Mouse (Mus musculus): ENCODE measurements around the gene Iqce.
"Not testable (repeated sequence)": the region's sequence is repeated elsewhere in the genome, so short reads cannot be mapped to it uniquely, and the experiment has no call there.

Gene Iqce

DNA sequence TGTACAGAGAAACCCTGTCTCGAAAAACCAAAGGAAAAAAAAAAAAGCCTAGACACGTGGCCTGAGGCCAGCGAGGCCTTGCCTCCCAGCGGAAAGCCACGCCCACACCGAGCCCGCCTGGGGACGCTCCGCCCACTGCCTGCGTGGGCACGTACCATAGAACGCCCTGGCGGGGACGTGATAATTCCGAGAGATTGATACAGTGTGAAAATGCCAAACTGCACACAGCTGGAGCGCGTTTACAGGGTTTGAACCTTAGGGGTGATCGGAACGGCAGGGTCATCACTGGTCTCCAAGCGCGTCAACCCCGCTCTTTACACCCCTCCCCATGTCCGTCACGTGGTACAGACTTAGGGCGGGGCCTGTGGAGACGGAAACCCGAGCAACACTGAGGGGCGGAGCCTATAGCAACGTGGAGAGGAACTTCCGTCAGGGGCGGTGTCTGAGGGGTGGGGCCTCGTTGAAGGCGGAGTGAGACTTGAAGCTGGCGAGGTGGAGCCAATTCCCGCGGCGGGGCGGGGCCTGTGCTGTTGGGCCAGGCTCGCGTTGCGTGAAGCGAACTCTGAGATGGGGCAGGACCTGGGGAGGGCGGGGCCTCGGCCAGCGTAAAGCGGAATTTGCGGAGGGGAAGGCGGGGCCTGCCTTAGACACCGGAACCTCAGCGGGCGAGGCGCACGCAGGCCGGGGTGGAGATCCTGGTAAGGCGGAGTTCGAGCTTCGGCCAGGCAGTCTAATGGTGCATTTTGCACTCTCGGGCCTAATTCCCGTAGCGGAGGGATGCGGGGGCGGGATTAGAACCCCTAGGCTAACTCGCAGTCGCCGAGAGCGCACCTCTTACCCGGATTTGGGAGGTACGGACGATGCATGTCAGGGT lies 2.4 kb upstream of the Iqce start, which contains the start of gene Brat1:
Brat1 (plus strand) TSS at position 634 of the 874 bp plus-strand sequence.
- peak; percentile 100 for DNase-seq

DNA sequence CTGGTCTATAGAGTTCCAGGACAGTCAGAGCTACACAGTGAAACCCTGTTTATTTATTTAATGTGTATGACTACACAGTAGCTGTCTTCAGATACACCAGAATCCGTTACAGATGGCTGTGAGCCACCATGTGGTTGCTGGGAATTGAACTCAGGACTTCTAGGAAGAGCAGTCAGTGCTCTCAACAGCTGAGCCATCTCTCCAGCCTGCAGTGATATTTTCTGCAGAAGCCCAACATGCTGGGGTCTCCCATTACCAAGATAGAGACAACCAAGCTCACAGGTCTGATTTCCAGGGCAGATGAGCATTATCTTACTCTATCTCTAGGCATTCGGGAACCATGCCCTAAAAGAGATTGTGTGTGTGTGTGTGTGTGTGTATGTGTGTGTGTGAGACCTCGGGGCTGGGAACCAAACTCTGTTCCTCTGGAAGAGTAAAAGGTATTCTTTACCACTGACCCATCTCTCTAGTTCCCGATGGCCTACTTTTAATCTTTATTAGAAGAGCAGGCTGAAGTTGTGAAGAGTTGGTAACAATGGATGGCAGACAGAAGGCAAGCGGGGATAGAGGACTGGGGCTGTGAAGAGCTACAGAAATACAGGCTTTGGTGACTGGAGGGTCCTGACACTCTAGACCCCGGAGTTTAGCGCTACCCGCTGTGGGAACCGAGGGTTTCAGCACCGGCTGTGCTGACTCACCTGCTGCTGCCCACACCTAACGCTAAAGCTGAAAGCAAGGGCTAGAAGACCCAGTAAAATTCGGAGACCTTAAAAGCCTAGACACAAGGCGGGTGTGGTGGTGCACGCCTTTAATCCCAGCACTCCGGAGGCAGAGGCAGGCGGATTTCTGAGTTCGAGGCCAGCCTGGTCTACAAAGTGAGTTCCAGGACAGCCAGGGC lies 1.6 kb upstream of the Iqce start:
- DNase-seq, result no peak

DNA sequence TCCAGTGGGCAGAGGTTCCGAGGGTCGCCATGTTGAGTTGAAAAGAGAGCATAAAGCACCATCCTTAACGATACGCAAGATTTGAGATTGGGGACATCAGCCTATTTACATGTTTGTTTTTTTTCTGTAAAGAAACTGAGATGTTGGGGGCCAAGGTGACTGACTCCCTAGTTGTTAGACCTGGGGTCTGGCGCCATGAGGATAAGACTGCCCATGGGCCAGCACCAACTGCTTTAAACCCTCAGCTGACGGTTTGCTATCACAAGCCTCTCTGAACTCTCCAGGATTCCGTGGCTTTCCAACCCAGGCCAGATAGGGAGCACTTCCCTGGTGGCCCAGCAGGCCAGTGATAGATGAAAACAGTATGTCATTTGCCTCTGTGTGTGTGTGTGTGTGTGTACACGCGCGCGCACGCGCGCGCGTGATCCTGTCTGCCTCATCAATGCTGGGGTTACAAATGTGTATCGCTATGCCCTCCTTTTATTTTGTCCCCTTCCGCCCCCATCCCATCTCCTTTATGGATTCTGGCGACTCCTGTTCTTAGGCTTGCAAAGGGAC lies 519 bp upstream of the Iqce start:
- peak; percentile 17 for DNase-seq

DNA sequence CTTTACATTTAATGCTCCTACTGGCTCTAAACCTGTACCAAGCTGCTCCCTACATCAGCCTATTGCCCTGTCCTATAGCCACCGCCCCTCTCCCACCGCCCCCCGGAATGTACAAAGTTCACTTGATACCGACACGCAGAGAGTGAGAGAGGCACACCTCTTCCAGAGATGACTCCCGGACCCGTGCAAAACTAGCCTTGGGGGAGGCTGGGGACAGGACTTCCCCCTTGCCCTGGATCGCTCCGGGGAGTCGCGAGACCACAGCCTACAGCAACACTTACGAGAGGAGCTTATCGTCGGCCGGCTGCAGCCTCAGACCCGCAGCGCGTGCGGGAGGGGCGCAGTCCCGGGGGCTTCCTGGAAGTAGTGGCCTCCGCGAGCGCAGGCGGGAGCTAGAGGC lies 517 bp downstream of the Iqce start:
- DNase-seq, result peak; percentile 64

DNA sequence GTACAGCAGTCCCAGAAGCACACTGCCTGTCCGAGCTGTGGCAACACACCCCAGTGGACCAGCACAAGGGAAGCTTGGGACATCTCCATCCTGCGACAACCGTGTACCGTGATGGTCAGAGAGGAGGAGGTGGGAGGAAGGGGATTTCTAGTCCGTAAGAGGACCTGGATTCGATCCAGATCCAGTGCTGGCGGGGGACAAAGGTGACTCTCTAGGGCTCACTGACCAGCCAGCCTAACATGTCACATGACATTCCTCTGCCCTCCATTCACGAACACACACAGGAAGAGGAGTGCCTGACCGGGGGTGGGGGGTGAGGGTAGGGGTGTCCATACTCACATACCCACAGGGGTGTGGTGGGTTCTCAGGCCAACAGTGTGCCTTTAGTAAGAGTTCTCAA lies 2.4 kb downstream of the Iqce start:
- peak; percentile 24 for DNase-seq

DNA sequence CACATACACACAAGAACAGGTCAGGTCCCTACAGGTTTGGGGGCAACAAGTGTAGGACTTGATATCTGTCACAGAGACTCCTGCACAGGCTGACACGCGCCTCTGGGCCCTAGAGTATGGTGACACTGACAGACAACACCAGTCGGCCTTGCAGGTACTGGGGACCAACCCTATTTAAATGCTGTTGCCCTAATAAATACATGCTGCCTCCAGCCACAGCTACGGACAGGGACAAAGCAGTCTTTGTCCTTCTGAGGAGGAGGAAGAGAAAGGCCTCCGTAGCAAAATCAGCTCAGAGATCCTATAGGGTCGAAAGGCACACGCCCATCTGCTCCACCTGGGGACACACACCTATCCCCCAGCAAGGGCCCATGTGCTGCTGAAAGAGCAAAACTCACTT lies 6.2 kb downstream of the Iqce start:
- no peak for DNase-seq

DNA sequence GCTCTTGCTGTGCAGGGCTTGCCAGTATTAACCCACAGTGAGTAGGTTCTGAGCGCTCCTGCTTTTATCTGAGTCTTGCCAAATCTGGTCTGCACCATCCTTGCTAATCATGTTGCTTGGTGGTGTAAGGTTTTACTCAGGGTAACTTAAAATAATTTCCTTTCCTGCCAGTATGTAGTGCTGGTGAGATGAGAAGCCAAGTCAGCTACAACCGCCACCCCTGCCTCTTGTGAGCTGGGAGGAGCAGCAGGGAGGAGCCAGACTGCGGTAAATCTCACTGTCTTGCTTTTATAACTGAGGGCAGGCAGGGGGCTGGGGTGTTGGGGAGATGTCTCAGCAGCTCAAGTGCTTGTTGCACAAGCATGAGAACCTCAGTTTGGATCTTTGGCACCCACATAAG lies 13.7 kb downstream of the Iqce start:
- no peak for DNase-seq

DNA sequence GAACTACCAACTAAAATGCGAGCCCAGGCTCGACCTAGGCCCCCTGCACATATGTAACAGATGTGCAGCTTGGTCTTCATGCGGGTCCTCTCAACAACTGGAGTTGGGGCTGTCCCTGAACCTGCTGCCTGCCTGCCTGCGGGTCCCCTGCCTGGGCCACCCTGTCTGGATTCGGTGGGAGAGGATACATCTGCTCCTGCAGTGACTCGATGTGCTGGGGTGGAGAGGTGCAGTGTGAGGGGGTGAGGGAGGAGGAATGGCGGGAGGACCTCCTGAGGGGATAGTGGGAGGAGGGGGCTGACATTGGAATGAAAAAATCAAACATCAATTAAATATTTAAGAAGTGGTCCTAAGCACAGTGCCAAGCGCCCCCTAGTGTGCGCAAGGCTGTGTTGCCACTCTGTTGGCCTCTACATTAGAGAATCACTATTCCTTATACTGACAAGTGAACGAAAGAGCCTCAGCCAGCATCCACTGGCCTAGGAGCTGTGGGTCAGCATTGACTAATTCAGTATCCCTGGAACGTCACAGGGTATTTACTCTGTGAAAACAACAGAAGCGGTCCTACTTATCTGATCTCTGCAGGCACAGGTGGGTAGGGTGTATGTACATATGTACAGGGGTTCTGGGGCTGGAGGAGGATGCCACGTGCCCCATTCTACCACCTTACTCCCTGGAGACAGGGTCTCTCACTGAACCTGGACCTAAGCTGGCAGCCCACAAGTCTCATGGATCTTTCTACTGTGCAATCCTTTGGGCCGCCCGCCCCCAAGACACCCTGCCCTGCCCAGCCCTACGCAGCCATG lies 17.6 kb downstream of the Iqce start:
- DNase-seq, result peak; percentile 46

DNA sequence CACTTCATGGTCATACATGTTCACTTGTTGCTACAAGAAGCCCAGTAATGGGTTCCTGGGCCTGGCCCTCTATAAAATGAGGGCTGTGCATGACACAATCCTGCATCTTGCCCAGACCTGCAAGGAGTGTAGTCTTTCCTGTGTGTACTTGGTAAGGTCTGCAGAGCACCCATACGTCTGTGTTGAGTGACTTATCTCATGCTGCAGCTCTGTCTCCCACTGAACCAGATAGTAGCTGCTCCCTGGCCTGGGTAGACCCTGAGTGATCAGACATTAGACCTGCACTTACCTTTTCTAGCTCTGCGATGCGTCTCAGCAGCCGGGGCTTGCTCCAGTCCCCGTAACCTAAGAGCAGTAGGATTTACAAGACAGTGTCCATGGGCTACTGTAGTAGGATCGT lies 20.1 kb downstream of the Iqce start:
- peak; percentile 28 for DNase-seq

DNA sequence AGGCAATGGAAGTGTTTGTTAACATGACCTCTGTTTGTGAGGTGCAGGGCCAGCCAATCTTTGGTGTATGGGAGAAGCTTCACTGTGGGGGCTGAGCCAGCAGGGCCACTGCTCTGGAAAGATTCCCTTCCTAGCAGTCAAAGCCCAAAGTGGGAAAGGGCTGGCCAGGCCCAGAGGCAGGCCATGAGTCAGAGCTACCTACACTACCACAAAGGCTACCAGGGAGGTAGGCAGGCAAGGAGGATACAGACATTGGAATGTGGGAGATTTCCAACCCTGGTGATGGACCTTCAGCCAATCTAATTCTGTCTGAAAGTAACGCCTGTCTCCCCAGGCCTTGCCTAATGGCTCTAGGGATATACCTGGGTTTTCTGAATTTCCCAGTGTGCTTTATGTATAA lies 21.2 kb downstream of the Iqce start:
- no peak for DNase-seq

DNA sequence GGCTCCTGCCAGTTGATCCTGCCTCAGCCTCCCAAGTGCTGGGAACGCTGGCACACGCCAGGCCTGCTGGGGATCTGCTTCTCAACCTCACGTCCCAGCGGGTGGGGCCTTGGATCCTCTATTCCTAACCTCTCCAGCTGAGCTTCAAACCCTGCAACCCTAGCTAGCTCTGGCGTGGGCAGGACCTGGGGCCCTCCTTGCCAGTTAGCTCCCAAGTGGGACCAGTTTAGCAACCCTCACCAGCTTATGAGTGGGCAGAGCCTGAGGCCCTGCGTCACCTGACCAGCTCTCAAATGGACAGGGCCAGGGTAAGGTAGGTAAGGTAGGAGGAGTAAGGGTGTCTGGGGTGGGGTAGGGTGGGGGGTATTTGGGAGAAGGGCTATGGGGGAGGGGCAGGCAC lies 22.1 kb downstream of the Iqce start:
- no peak for DNase-seq

DNA sequence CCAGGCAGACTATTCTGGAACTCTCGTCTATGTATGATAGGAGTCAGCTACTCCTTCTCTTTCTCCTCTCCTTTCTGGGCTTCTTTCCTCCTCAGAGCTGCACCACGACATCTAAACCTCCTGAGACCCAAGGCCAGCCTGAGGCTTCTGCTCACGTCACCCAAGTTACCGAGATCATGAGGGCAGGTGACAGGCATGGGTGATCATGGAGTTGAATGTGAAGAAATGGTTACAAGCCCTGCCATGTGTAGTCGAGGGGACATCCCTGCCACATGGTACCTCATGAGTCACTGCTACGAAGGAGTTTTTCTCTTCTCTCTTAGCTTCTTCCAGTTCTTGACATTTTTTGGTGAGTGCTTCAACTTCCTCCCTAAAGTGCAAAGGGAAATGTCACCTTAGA lies 25.0 kb downstream of the Iqce start:
- DNase-seq, result no peak

DNA sequence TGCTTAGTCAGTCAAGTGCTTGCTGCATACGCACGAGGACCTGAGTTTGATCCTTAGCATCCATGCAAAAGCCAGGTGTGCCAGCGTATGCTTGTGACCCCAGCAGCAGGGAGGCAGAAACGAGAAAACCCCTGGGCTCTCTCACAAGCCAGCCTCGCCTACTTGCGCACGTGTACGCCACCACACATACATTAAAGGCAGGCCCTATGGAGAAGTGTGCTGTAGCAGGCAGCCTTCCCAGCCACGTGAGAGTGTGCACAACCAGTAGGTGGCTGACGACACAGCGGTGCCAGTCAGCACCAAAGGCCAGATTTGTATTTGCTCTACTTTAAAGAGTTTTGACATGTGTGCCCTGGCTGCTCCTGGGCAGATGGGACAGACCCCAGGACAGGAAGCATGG lies 26.5 kb downstream of the Iqce start:
- no peak for DNase-seq

DNA sequence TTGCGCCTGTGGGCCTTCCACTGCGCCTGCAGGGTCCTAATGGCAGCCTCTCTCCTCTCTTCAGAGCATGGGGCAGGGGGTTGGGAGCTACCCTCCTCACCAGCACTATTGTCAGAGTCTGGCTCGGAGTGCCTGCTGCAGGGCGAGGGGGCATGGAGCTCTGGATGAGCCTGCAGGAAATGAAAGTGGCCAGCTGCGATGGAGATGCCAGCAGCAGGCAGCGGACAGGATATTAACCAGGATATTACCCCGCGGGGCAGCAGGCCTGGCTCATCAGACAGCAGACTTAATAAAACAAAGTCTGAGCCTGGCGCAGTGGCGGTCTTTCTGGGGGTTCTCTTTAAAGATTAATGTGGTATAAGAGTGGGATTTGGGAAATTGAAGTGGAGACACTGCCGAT lies 27.1 kb downstream of the Iqce start:
- DNase-seq, result no peak

DNA sequence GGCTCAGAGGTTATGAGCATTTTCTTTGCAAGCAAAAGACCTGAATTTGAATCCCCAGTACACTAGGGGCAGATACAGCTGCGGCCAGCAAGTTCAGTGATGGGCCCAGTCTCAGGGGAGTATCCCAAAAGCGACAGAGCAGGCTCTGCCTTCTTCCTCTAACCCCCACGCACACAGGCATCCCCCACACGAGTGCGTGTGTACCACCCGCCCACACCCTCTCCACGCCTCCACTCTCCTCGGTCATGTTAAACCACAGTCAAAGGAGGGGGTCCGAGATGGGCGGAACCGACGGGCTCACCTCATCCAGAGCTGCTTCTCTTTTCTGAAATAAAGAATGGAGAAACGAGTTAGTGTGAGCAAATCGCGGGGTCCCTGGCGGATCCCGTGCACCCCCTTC lies 28.1 kb downstream of the Iqce start:
- no peak for DNase-seq

DNA sequence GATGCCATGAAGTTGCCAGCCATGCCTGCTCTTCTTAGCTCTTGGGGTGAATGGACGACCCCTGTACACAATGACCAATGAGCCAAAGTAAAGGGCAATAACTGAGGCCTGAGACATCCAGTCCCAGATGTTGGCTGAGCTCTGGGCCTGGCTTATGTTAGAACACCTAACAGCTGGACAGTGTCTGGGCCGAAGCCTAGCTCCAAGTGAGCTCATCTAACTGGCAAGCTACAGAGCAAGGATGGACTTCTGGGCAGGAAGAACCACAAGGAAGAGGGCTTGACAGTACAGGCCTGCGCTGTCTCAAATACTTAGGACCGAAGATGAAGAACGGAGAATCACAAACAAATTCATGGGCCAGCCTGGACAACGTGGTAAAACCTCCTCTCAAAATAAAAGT lies 29.6 kb downstream of the Iqce start:
- DNase-seq, result not testable (repeated sequence)

DNA sequence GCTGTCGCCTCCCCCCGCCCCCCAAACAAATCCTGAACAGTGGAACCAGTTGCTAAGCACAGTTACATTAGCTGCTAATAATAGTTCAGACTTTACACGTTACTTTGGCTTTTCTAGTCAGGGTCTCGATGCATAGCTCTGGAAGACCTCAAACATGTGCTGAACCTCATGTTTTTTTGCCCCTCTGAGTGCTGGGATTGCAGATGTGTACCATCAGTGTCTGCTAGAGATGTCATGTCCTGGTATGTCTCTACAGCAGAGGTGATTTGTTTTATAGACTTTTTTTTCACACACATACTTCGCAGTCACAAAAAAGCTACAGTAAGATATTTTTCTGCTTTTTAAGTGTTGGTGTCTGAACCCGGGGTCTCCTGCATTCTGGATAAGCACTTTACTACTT lies 30.1 kb downstream of the Iqce start:
- no peak for DNase-seq

DNA sequence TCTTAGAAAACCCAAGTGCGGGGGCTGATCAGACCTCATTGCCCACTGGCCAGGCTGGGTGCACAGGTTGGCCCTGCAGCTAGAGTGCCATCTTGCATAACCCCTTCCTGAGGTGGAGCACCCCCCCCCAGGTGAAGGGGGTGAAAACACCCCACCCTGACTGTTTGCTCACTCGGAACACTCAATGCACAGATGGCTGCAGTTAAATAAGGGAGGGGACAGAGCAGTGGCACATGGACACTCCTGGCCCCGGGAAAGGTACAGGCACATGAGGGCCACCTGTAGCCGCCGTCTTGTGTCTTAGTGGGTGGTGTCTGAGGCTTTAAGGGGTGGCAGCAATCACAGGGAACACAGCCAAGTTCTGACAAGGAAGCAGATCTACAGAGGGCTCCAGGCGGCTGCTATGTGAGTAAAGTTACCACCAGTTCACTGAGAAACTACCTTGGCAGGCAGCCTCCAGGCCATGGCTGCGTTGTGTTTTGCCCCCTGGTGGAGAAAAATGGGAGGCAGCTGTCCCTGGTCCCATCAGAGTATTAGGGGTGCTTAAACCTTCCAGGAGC lies 38.5 kb downstream of the Iqce start:
- peak; percentile 60 for DNase-seq

DNA sequence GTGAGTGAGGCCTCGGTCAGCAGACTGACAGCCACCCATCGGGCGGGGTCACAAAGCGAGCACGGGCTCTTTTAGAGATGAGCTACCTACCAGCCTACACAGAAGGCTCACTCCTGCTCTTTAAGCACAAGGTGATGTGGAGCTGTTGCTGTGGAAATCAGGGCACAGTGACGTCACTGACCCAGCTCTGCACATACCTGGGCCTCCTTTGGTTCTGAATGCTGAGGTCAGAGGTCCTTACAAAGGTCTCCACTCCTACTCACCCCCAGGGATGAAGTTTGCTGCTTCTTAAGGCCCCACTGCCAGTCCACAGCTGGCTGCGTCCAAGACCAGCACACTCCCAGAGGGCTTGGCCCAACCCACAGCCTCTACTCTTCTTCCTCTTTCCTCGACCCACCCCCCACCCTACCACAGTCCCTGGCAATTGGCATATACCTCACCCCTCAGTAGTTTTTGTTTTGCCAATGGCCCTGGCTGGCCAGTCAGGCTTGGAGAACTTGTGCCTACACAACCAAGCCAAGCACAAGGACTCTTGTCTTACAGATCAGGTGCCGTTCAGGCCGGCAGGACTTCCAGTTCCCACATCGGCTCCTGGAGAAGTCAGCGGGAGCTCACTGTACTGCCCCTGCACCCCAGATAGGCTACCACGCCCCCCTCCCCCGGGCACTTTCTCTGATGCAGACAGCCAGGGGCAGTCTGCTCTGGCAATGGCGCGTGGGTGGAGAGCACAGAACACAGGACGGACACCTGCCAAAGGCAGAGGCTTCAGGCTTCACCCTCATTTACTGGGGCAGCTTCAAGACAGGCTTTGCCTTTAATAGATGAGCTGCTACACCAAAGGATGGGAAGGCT lies 39.2 kb downstream of the Iqce start:
- no peak for DNase-seq

DNA sequence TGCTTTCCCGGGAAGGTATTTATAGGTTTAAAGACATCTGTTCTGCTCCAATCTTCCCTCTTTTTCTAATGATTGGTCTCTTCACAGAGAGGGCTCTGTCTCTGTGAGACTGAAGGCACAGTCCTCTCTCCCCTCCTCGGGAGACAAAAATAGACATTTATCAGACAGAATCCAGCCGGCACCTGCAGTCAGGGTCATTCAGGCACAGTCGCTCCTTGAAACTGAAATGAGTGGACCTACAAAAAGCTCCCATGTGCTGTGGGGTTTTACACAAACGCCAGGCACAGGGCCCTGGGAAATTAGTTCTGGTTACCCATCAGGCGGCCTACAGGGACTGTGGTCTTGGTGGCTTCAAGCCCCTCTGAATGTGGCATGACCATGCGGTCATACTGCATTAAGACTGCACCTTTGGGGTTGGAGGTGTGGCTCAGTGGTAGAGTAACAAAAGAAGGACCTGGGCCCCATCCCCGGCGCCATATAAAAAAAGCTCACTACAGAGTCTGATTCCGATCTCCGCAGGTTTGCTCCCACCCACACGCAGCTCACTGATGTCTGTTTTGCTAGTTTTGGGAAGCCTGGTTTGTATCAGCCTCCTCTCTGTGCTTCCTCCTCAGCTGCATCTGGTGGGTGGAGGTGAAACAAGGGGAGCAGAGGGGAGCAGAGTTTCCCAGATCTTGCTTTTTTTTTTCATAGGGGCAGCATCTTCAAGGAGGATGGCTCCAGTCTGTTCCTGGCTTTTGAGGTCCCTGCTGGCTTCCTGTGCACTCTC lies 40.1 kb downstream of the Iqce start:
- DNase-seq, result no peak

DNA sequence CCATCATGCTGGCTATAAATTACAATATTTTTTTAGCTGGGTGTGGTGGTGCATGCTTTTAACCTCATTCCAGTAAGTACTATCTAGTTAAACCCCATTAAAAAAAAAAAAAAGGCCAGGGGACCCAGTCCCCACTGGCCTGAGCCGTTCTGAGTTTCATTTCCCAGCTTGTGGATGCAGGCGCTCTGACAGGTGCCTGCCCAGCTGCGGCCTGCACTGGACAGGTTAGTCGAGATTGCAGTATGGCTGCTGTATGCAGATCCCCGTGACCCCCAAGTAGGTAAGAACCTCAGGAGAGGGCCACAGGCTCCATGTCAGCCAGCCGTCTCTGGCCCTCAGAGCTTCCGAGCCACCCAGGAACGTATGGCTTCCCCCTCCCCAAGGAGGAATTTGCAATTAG lies 40.8 kb downstream of the Iqce start:
- no peak for DNase-seq

Data from liver (tissue).